Mouse (Mus musculus) kidney, embryonic 14.5 days (tissue): ENCODE measurements around the gene Adamts8. TPM values are rescaled to one million over a fixed set of nuclear protein-coding genes. Genes with fewer than 3 reads are reported as not detected.

Source experiments
- ATAC-seq: fragments of 200-750 bp; cut with Nextera tagmentation; 2 replicates; pipeline ENCODE4 v1.8.0; 2017; ENCODE audit warnings: moderate number of reproducible peaks, mild to moderate bottlenecking, moderate TSS enrichment, moderate library complexity; ENCODE audit not compliant: low FRiP score, low TSS enrichment
- H3K27ac ChIP-seq: fragments of 300-500 bp; sonication (generic); 2 replicates; pipeline ENCODE4 v1.5.1; 2014; ENCODE audit warnings: low read depth, mild to moderate bottlenecking, low read length, moderate library complexity, mixed read lengths
- H3K27me3 ChIP-seq: fragments of 300-500 bp; sonication (generic); 2 replicates; pipeline ENCODE4 v1.6.1; 2014; ENCODE audit warnings: mild to moderate bottlenecking, low read length; ENCODE audit not compliant: control insufficient read depth, insufficient read depth
- H3K36me3 ChIP-seq: fragments of 300-500 bp; sonication (generic); 2 replicates; pipeline ENCODE4 v1.6.1; 2014; ENCODE audit warnings: low read length, mixed read lengths; ENCODE audit not compliant: control insufficient read depth, insufficient read depth
- H3K4me1 ChIP-seq: fragments of 300-500 bp; sonication (generic); 2 replicates; pipeline ENCODE4 v1.6.1; 2014; ENCODE audit warnings: low read length, mixed read lengths; ENCODE audit not compliant: control insufficient read depth, insufficient read depth
- H3K4me2 ChIP-seq: fragments of 300-500 bp; sonication (generic); replicated peaks from 2 replicates; pipeline ENCODE4 v1.6.1; 2014; ENCODE audit warnings: low read depth, mild to moderate bottlenecking, low read length
- H3K4me3 ChIP-seq: fragments of 300-500 bp; sonication (generic); 2 replicates; pipeline ENCODE4 v1.5.1; 2014; ENCODE audit warnings: mild to moderate bottlenecking, low read length
- H3K9ac ChIP-seq: fragments of 300-500 bp; sonication (generic); 2 replicates; pipeline ENCODE4 v1.6.1; 2014; ENCODE audit warnings: low read depth, mild to moderate bottlenecking, low read length, moderate library complexity
- H3K9me3 ChIP-seq: fragments of 300-500 bp; sonication (generic); 2 replicates; pipeline ENCODE4 v1.6.1; 2016; ENCODE audit warnings: low read length; ENCODE audit not compliant: control insufficient read depth
- WGBS: fragments of 180-500 bp; shearing (Covaris S2); extraction: QIAGEN DNeasy Blood & Tissue Kit; methylation state at CpG from one replicate; pipeline ENCODE4 v1.1.7; 2014; 5-methylcytosine and 5-hydroxymethylcytosine counted together
- polyA plus RNA-seq: library from polyadenylated mRNA; unstranded; fragments of >200 nt; fragmentation: Nextera tagmentation; extraction: Ambion mirVana; gene quantifications from 2 replicates; pipeline ENCODE4 v1.2.1, GENCODE M21; 2014

Gene Adamts8
- polyA plus RNA-seq, 1 experiment from 2014 or later = 0.35 TPM

DNA sequence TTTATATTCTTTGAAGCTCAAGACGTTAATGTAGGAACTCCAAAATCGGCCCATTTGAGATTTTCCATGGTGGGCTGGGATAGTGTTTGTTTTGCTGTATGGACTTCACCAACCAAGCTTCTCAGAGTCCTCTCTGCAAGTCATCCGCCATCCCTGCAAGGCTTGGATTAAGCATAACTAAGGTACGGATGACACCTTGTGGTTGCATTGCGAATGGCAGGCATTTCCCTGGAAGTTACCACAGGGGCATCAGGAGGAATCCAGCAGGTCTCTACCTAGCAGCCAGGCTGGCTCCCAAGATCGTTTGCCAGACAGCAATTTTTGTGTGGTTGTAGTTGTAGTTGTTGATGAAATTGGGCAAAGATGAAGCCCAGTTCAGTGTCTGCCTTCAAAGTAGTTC is 2.0 kb upstream of the Adamts8 start:
- 5% methylated on average over 6 of the region's 6 CpGs for WGBS
- H3K4me1 ChIP-seq = peaks cover 4% of the 10 kb centered on the region; the same call in 1 of the 2 replicates
- no peaks in the 10 kb centered on the region for H3K36me3 ChIP-seq
- no peak overlapping the region for H3K27ac ChIP-seq
- H3K27me3 ChIP-seq = peaks cover 57% of the 10 kb centered on the region
- no peak for ATAC-seq
- no peak overlapping the region for H3K4me3 ChIP-seq
- H3K9me3 ChIP-seq = no peaks in the 10 kb centered on the region
- no peak overlapping the region for H3K4me2 ChIP-seq
- H3K9ac ChIP-seq = no peak overlapping the region

DNA sequence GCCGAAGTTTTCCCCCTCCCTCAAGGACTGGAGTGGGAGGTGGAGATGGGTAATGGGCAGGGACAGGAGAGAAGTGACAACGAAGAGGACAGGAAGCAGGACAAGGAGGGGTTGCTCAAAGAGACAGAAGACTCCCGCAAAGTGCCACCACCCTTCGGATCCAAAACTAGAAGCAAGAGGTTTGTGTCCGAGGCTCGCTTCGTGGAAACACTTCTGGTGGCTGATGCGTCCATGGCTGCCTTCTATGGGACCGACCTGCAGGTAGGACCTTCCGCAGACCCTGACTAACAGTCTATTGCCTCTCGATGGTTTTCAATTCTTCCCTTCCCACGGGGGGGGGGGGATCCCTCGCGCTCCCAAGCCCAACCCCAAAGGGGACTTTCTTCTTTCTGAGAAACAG is 979 bp downstream of the Adamts8 start:
- Histone ChIP-seq H3K9me3 (no peaks in the 10 kb centered on the region), H3K4me2 (peak overlapping the region; percentile 99), H3K4me1 (peaks cover 4% of the 10 kb centered on the region; the same call in 1 of the 2 replicates), H3K36me3 (no peaks in the 10 kb centered on the region), H3K27me3 (peaks cover 58% of the 10 kb centered on the region), H3K9ac (peak overlapping the region; percentile 52; the same call in 1 of the 2 replicates), H3K4me3 (peak overlapping the region; percentile 59), H3K27ac (no peak overlapping the region)
- WGBS = under 1% methylated on average over 14 of the region's 14 CpGs
- 0 out of 2 replicates have a peak, but pooled peaks have one; percentile 25 for ATAC-seq

DNA sequence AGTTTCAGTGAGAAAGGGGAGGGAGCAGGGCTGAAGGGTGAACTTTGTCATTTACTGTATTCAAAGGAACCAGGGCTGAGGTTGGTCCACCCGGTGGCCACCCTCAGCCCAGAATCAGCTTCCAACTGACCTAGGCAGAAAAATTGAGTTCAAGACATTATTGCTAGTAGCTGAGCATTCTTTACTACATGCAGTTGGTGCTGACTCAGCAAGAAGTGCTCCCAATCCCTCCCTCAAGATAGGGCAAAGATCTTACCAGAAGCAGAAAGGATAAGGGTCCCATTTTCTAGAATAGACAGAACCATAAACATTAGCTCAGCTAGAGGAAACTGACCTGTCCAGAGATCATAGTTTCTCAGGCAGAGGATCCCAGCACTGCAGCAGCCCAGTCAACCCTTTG is 1.9 kb downstream of the Adamts8 start:
- Histone ChIP-seq H3K9ac (no peak overlapping the region), H3K9me3 (no peaks in the 10 kb centered on the region), H3K4me3 (peak overlapping the region; percentile 59; the same call in 1 of the 2 replicates), H3K4me2 (no peak overlapping the region), H3K27me3 (peaks cover 53% of the 10 kb centered on the region), H3K36me3 (no peaks in the 10 kb centered on the region), H3K4me1 (peaks cover 4% of the 10 kb centered on the region; the same call in 1 of the 2 replicates), H3K27ac (no peak overlapping the region)
- ATAC-seq = no peak
- 19% methylated on average over 1 of the region's 1 CpGs for WGBS

GRCm38 (mm10) chr9:30945276-30945675 is 2.9 kb downstream of the Adamts8 start:
- H3K27ac ChIP-seq = no peak overlapping the region
- H3K27me3 ChIP-seq = peaks cover 53% of the 10 kb centered on the region
- no peak overlapping the region for H3K4me2 ChIP-seq

GRCm38 (mm10) chr9:30949422-30949821 is 7.1 kb downstream of the Adamts8 start:
- Histone ChIP-seq H3K4me2 (no peak overlapping the region), H3K36me3 (no peaks in the 10 kb centered on the region), H3K27me3 (peaks cover 13% of the 10 kb centered on the region), H3K4me3 (no peak overlapping the region), H3K4me1 (no peaks in the 10 kb centered on the region), H3K27ac (no peak overlapping the region), H3K9me3 (no peaks in the 10 kb centered on the region), H3K9ac (no peak overlapping the region)
- ATAC-seq = no peak
- WGBS = 75% methylated on average over 3 of the region's 3 CpGs

More at GRCm38 (mm10) chr9:30945276-30945675, 2.9 kb downstream of the Adamts8 start:
- Histone ChIP-seq H3K9ac (no peak overlapping the region), H3K9me3 (no peaks in the 10 kb centered on the region), H3K4me1 (peaks cover 4% of the 10 kb centered on the region; the same call in 1 of the 2 replicates), H3K36me3 (no peaks in the 10 kb centered on the region), H3K4me3 (no peak overlapping the region)
- WGBS = 57% methylated on average over 1 of the region's 1 CpGs
- no peak for ATAC-seq

DNA sequence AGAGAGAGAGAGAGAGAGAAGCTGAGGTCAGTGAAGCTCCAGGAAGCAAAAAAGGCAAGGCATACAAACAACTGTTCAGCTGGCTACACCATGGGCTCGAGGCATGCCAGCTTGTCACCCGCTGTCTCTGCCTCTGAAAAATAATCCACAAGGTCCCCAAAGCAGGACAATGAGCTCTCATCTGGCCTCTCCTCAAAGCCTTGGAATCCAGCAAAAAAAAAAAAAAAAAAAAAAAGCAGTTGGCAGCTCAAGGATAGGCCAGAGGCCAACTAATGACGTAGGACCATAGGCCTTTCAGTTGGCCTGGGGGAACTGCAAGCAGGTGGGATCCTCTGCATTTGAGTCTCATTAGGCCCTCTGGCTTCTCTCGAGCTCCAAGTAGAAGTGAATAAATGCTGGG is 7.6 kb downstream of the Adamts8 start:
- no peaks in the 10 kb centered on the region for H3K36me3 ChIP-seq
- no peak overlapping the region for H3K4me3 ChIP-seq
- H3K4me2 ChIP-seq = no peak overlapping the region
- no peak overlapping the region for H3K27ac ChIP-seq
- WGBS = 76% methylated on average over 4 of the region's 4 CpGs
- ATAC-seq = no peak
- no peaks in the 10 kb centered on the region for H3K9me3 ChIP-seq
- no peak overlapping the region for H3K9ac ChIP-seq
- no peaks in the 10 kb centered on the region for H3K4me1 ChIP-seq
- peaks cover 8% of the 10 kb centered on the region for H3K27me3 ChIP-seq

DNA sequence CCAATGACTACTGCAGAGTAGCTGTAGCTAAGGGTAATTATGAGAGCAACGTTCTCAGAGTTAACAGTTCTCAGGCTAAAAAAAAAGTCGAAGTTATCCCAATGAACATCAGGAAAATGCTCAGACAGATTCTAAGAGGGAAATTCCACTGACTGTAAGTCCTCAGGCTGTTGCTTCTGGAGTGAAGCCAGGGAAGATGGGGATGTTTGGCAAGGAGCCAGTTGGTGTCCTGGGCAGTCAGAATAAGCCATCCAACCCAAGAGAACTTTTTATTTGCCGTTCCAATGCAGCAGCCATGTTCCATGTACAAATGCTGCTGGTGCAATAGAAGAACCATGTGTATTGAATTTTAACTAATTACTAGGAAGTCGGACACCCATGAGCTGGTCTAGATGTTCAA is 8.2 kb downstream of the Adamts8 start:
- no peak overlapping the region for H3K27ac ChIP-seq
- no peak overlapping the region for H3K4me3 ChIP-seq
- 70% methylated on average over 4 of the region's 4 CpGs for WGBS
- H3K4me2 ChIP-seq = no peak overlapping the region
- no peaks in the 10 kb centered on the region for H3K36me3 ChIP-seq
- 0 out of 2 replicates have a peak, but pooled peaks cover 4% of the 10 kb centered on the region for H3K27me3 ChIP-seq
- no peak overlapping the region for H3K9ac ChIP-seq
- no peak for ATAC-seq
- H3K9me3 ChIP-seq = no peaks in the 10 kb centered on the region
- no peaks in the 10 kb centered on the region for H3K4me1 ChIP-seq

DNA sequence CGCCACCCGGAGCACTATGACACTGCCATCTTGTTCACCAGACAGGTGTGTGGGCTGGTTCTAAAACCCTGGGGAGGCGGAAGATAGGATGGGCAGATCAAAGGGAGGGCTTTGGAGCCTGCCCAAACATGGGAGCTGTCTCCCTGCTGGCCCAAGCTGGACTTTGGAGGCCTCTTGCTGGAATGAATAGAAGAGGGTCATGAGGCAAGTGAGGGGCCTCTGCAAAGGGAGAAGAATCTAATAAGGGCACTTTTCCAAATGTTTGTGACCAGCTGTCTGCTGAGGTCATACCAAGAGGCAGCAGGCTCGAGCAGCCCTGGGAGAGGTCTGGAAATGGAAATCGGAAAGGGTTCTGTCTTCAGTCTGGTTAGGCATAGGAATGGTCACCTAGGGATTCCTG is 9.1 kb downstream of the Adamts8 start:
- ATAC-seq = no peak
- H3K36me3 ChIP-seq = no peaks in the 10 kb centered on the region
- H3K27me3 ChIP-seq = 0 out of 2 replicates have a peak, but pooled peaks cover 4% of the 10 kb centered on the region
- WGBS = 82% methylated on average over 5 of the region's 5 CpGs
- no peak overlapping the region for H3K4me2 ChIP-seq
- H3K4me1 ChIP-seq = no peaks in the 10 kb centered on the region
- H3K9me3 ChIP-seq = no peaks in the 10 kb centered on the region
- H3K4me3 ChIP-seq = no peak overlapping the region
- no peak overlapping the region for H3K9ac ChIP-seq
- H3K27ac ChIP-seq = no peak overlapping the region

GRCm38 (mm10) chr9:30953287-30953686 is 10.9 kb downstream of the Adamts8 start:
- 54% methylated on average over 8 of the region's 8 CpGs for WGBS
- H3K36me3 ChIP-seq = no peaks in the 10 kb centered on the region
- no peaks in the 10 kb centered on the region for H3K9me3 ChIP-seq
- H3K27ac ChIP-seq = no peak overlapping the region
- H3K9ac ChIP-seq = no peak overlapping the region
- no peaks in the 10 kb centered on the region for H3K4me1 ChIP-seq
- H3K4me3 ChIP-seq = no peak overlapping the region
- H3K4me2 ChIP-seq = no peak overlapping the region
- no peaks in the 10 kb centered on the region for H3K27me3 ChIP-seq
- no peak for ATAC-seq
